Mouse (Mus musculus): ENCODE data around the gene Gm37240. TPM values are rescaled to one million over a fixed set of nuclear protein-coding genes. Genes with fewer than 3 reads are reported as not detected.

Gm37240 gene
- polyA plus RNA-seq, 1 experiment from 2014 or later, result 0.11 TPM

DNA sequence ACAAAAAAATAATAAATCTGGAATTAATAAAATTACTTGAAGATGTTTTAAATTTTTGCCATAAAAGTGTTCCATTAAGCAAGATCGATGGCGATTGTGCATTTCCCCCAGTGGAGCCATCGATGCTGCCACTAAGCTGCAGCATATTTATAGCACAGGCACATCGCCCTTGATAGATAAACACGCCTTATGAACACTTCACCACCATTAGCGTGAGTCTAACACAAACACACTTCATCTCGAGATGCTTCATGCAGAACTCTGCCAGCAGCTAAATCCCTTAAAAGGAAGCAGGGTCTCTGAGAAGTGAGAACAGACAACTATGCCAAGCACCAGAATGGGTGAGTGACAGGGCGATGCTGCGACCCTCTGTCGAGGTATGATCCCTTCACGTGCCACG, 220.6 kb downstream of the Gm37240 start:
- no peaks in the 10 kb centered on the region for H3K27me3 ChIP-seq (ENCODE audit: control insufficient read depth, insufficient read depth, low read length)
- no peak overlapping the region for H3K4me3 ChIP-seq (replicated peaks; ENCODE audit: low read depth, low read length)
- no peaks in the 10 kb centered on the region for H3K4me1 ChIP-seq (ENCODE audit: control insufficient read depth, insufficient read depth, low read length)
- 89% methylated on average over 12 of the region's 12 CpGs for WGBS
- no peaks in the 10 kb centered on the region for H3K9me3 ChIP-seq (ENCODE audit: control insufficient read depth, low read length)
- H3K36me3 ChIP-seq (ENCODE audit: control insufficient read depth, insufficient read depth, low read length), result no peaks in the 10 kb centered on the region
- no peak overlapping the region for H3K4me2 ChIP-seq (ENCODE audit: low read length)
- no peak overlapping the region for H3K9ac ChIP-seq (replicated peaks; ENCODE audit: low read length)
- DNase-seq (no peak), ATAC-seq (ENCODE audit: low FRiP score, low TSS enrichment) (no peak)
- no peak overlapping the region for H3K27ac ChIP-seq (replicated peaks; ENCODE audit: low read depth, low read length)

DNA sequence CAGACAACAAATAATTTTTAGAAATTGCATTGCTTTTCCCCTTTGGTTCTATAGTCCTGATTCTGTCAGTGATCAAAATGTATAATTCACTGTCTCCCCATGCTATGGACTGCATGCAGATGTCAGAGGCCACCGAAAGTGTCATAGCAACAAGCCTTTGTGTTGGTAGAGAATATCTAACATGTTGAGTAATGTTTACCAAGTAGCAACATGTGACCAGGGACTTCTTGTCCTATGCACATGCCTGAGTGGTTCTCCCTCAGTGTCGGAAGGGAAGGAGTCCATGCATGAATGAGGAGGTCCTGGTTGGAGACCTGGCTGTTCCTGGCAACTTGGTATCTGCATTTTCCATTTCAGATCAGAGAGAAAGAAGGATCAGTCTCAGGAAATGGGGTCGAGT, 221.2 kb downstream of the Gm37240 start:
- no peak for DNase-seq
- no peak overlapping the region for H3K9ac ChIP-seq (replicated peaks; ENCODE audit: low read length)
- H3K27me3 ChIP-seq (ENCODE audit: control insufficient read depth, insufficient read depth, low read length), result no peaks in the 10 kb centered on the region

DNA sequence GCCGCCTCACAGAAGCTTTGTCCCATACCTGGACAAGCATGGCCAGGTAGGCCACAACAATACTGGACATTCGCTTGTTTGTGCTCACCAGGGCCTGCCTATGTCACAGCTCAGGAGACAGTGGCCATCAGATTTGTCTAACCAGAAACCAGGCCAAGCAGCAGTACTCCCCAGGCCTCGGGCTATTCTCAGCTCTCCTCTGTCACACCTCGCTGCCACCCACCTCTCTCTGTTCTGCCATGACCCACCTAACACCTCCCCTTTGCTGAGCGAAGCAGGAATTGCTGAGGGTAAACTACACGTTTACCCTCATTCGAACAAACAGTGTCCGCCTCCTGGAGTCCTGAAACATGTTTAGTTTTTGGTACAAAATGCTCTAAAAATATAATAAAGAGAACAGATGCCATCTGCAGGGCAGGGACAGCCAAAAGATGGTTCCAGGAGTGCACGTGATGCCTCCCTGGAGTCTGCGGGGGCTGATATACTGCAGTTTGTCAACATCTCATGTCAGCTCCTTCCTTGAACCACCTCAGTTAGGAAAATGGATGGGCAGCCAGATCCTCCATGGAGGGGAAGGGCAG, 222.6 kb downstream of the Gm37240 start:
- Histone ChIP-seq H3K9me3 (ENCODE audit: control insufficient read depth, low read length) (no peaks in the 10 kb centered on the region), H3K4me3 (replicated peaks; ENCODE audit: low read depth, low read length) (no peak overlapping the region), H3K4me2 (ENCODE audit: low read length) (no peak overlapping the region), H3K9ac (replicated peaks; ENCODE audit: low read length) (no peak overlapping the region), H3K27me3 (ENCODE audit: control insufficient read depth, insufficient read depth, low read length) (no peaks in the 10 kb centered on the region), H3K4me1 (ENCODE audit: control insufficient read depth, insufficient read depth, low read length) (no peaks in the 10 kb centered on the region), H3K27ac (replicated peaks; ENCODE audit: low read depth, low read length) (no peak overlapping the region), H3K36me3 (ENCODE audit: control insufficient read depth, insufficient read depth, low read length) (no peaks in the 10 kb centered on the region)
- DNase-seq, result no peak
- 82% methylated on average over 10 of the region's 10 CpGs for WGBS
- ATAC-seq (ENCODE audit: low FRiP score, low TSS enrichment), result no peak

More for the DNA sequence above, 221.2 kb downstream of the Gm37240 start:
- no peak overlapping the region for H3K27ac ChIP-seq (replicated peaks; ENCODE audit: low read depth, low read length)
- H3K9me3 ChIP-seq (ENCODE audit: control insufficient read depth, low read length), result no peaks in the 10 kb centered on the region
- H3K4me1 ChIP-seq (ENCODE audit: control insufficient read depth, insufficient read depth, low read length), result no peaks in the 10 kb centered on the region
- no peaks in the 10 kb centered on the region for H3K36me3 ChIP-seq (ENCODE audit: control insufficient read depth, insufficient read depth, low read length)
- no peak for ATAC-seq (ENCODE audit: low FRiP score, low TSS enrichment)
- H3K4me3 ChIP-seq (replicated peaks; ENCODE audit: low read depth, low read length), result no peak overlapping the region
- H3K4me2 ChIP-seq (ENCODE audit: low read length), result no peak overlapping the region
- 70% methylated on average over 3 of the region's 3 CpGs for WGBS

DNA sequence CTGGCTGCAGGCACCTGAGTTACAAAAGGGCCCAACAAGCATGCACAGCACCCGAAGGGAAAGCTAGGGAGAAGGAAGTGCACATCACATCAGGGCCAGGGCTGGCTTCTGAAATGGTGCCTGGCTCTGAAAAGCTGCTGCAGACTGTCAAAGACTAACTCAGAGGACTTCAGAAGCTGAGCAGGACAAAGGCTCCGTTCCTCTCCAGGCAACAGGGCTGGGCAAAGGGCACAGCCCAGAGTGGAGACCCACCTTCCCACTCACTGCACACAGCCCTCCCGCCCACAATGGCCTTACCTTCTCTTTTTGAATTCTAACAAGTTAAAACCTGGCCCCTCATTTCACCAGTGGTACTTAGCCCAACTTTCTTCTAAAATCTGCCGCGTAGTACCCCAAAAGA, 223.5 kb downstream of the Gm37240 start:
- no peak for ATAC-seq (ENCODE audit: low FRiP score, low TSS enrichment)
- Histone ChIP-seq H3K4me2 (ENCODE audit: low read length) (no peak overlapping the region), H3K9ac (replicated peaks; ENCODE audit: low read length) (no peak overlapping the region), H3K27ac (replicated peaks; ENCODE audit: low read depth, low read length) (no peak overlapping the region), H3K4me1 (ENCODE audit: control insufficient read depth, insufficient read depth, low read length) (no peaks in the 10 kb centered on the region), H3K9me3 (ENCODE audit: control insufficient read depth, low read length) (no peaks in the 10 kb centered on the region), H3K36me3 (ENCODE audit: control insufficient read depth, insufficient read depth, low read length) (no peaks in the 10 kb centered on the region), H3K4me3 (replicated peaks; ENCODE audit: low read depth, low read length) (no peak overlapping the region), H3K27me3 (ENCODE audit: control insufficient read depth, insufficient read depth, low read length) (no peaks in the 10 kb centered on the region)
- WGBS, result 66% methylated on average over 5 of the region's 5 CpGs
- no peak for DNase-seq

DNA sequence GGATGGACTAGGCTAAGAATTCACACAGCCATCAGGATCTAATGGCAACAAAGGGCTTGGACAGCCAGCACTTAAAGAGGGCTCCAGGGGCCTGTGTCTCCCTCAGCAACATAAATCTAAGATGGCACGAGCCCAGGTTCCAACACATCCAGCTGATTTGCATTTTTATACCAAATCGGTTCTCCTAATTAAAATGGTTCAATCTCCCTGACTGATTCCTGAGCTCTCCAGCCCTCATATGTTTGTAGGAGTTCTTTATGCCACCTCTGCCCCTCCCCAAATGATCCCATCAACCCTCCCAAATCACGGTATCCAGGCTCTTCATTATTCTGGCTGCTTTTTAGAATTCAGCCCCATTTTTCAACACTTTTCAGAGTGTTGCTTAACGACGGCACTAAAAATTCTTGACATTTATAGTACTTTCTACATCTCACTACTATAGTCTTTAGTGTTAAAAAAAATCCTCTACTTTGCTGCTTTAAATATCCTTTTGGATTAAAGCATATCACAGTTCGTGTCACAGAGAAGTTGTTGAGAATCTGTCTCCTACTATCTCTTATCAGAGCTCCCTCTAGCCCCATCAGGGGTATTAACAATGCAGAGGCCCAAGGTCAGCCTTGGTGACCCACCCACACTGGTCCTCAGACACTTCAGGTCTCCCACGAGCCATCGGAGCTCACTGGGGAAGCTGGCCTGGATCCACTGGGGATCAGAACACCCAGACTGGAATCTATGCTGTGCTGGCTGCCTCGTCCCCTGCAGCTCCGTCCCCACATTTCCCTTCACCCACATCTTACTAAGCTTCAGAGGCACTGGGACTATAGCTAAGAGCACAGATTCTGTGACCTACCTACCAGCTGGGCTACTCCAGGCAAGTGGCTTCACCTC, 225.1 kb downstream of the Gm37240 start:
- DNase-seq, result no peak
- no peak for ATAC-seq (ENCODE audit: low FRiP score, low TSS enrichment)
- WGBS, result 75% methylated on average over 10 of the region's 10 CpGs

DNA sequence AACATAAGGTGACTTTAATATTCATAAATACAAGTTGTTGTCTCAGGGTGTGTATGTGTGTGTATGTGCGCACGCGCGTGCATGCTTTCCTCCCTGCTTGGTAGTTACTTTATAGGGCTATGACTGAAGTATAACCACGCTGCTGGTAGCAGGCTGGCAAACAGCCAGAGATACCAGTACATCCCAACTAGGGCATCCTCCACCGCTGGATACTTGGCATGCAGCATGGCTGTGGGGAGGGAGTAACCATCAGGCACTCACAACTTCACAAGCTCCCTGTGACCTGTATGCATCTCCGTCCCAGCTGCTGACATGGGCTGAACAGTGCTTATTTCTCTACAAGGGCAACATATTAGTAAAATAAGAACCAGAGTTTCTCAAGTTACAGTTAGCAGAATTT, 227.6 kb downstream of the Gm37240 start:
- H3K9ac ChIP-seq (replicated peaks; ENCODE audit: low read length), result no peak overlapping the region
- H3K27me3 ChIP-seq (ENCODE audit: control insufficient read depth, insufficient read depth, low read length), result no peaks in the 10 kb centered on the region
- no peak overlapping the region for H3K27ac ChIP-seq (replicated peaks; ENCODE audit: low read depth, low read length)
- no peaks in the 10 kb centered on the region for H3K9me3 ChIP-seq (ENCODE audit: control insufficient read depth, low read length)
- DNase-seq (no peak), ATAC-seq (ENCODE audit: low FRiP score, low TSS enrichment) (no peak)
- 89% methylated on average over 7 of the region's 7 CpGs for WGBS
- H3K4me3 ChIP-seq (replicated peaks; ENCODE audit: low read depth, low read length), result no peak overlapping the region
- H3K36me3 ChIP-seq (ENCODE audit: control insufficient read depth, insufficient read depth, low read length), result no peaks in the 10 kb centered on the region; the same call in 1 of the 2 replicates
- H3K4me2 ChIP-seq (ENCODE audit: low read length), result no peak overlapping the region
- no peaks in the 10 kb centered on the region for H3K4me1 ChIP-seq (ENCODE audit: control insufficient read depth, insufficient read depth, low read length)

More for the DNA sequence above, 225.1 kb downstream of the Gm37240 start:
- H3K27ac ChIP-seq (replicated peaks; ENCODE audit: low read depth, low read length), result no peak overlapping the region
- no peaks in the 10 kb centered on the region for H3K36me3 ChIP-seq (ENCODE audit: control insufficient read depth, insufficient read depth, low read length)
- H3K27me3 ChIP-seq (ENCODE audit: control insufficient read depth, insufficient read depth, low read length), result no peaks in the 10 kb centered on the region
- no peaks in the 10 kb centered on the region for H3K4me1 ChIP-seq (ENCODE audit: control insufficient read depth, insufficient read depth, low read length)
- no peak overlapping the region for H3K4me2 ChIP-seq (ENCODE audit: low read length)
- H3K4me3 ChIP-seq (replicated peaks; ENCODE audit: low read depth, low read length), result no peak overlapping the region
- no peaks in the 10 kb centered on the region for H3K9me3 ChIP-seq (ENCODE audit: control insufficient read depth, low read length)
- H3K9ac ChIP-seq (replicated peaks; ENCODE audit: low read length), result no peak overlapping the region

DNA sequence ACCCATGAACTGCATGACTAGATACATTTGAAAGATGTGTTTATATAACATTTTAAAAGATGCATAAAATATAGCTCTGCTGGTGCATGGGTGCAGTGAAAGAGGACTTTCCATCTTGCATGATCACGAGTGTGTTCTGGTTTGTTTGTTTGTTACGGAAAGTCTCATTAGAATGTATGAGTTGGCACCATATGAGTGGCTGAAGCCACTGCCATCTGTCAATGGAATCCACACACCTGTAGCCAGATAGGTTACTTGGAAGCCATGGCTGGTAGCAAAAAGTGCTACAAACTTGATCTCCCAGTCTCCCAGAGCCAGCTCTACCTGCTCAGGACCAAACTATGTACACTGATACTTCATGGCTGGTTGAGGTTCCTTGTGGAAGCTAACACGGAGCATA, 231.8 kb downstream of the Gm37240 start:
- H3K9ac ChIP-seq (replicated peaks; ENCODE audit: low read length), result no peak overlapping the region
- no peaks in the 10 kb centered on the region for H3K9me3 ChIP-seq (ENCODE audit: control insufficient read depth, low read length)
- no peaks in the 10 kb centered on the region for H3K4me1 ChIP-seq (ENCODE audit: control insufficient read depth, insufficient read depth, low read length)
- no peak for ATAC-seq (ENCODE audit: low FRiP score, low TSS enrichment)
- no peak overlapping the region for H3K4me3 ChIP-seq (replicated peaks; ENCODE audit: low read depth, low read length)
- no peak overlapping the region for H3K4me2 ChIP-seq (ENCODE audit: low read length)
- H3K27ac ChIP-seq (replicated peaks; ENCODE audit: low read depth, low read length), result no peak overlapping the region
- no peak for DNase-seq
- WGBS, result 94% methylated on average over 3 of the region's 3 CpGs
- H3K36me3 ChIP-seq (ENCODE audit: control insufficient read depth, insufficient read depth, low read length), result no peaks in the 10 kb centered on the region; the same call in 1 of the 2 replicates
- no peaks in the 10 kb centered on the region for H3K27me3 ChIP-seq (ENCODE audit: control insufficient read depth, insufficient read depth, low read length)

DNA sequence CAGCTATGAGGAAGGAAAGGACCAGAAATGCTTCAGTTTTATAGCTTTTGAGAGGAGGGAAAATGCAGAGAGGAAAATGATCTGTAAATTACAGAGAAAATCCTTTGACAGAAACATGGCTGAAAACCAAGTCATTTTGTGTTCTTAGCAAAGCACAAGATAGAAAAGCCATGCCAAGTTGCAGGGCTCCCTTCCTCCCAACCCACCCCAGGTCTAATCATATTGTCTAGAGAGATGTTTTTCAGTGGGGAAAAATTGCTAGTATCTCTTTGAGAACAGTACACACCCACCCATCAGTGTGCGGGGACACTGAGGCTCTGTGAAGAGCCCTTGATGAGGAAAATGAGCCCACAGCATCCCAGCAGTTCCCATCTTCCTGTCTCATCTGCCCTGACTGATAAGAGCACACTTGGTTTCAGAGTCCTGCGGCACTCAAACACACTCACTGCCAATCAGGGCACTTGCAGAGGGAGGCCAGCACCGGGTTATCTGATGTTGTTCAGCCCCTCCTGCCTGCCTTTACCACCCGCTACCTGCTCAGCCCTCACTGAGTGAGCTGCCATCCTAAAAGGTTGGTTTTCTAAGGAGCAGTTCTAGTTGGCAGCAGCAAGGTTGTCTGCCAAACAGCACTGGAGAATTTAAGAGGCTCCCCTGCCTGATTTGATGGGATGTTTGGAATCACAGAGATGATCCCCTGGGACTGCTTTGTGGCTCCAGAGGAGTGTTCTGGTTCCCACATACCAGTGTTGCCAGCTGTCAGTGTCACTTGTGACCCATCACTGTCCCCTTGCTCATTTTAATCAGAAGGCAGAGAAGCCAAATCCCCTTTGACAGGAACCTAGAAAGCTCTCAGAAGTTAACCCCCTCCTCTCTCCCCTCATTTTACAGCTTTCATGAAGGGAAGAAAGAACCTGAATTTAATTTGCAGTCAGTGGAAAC, 234.3 kb downstream of the Gm37240 start:
- no peaks in the 10 kb centered on the region for H3K27me3 ChIP-seq (ENCODE audit: control insufficient read depth, insufficient read depth, low read length)
- no peak for ATAC-seq (ENCODE audit: low FRiP score, low TSS enrichment)
- no peaks in the 10 kb centered on the region; the same call in 1 of the 2 replicates for H3K36me3 ChIP-seq (ENCODE audit: control insufficient read depth, insufficient read depth, low read length)
- H3K4me3 ChIP-seq (replicated peaks; ENCODE audit: low read depth, low read length), result no peak overlapping the region
- no peaks in the 10 kb centered on the region for H3K9me3 ChIP-seq (ENCODE audit: control insufficient read depth, low read length)
- H3K4me2 ChIP-seq (ENCODE audit: low read length), result no peak overlapping the region
- 81% methylated on average over 4 of the region's 4 CpGs for WGBS
- no peaks in the 10 kb centered on the region for H3K4me1 ChIP-seq (ENCODE audit: control insufficient read depth, insufficient read depth, low read length)
- H3K9ac ChIP-seq (replicated peaks; ENCODE audit: low read length), result no peak overlapping the region
- peak overlapping the region; percentile 14; the same call in 1 of the 2 replicates for H3K27ac ChIP-seq (replicated peaks; ENCODE audit: low read depth, low read length)
- peak; percentile 45 for DNase-seq

All from midbrain, embryonic 14.5 days (tissue).